Mouse (Mus musculus) intestine, postnatal 0 days (tissue): ENCODE measurements around the gene Prkar1b. TPM values are rescaled to one million over a fixed set of nuclear protein-coding genes. Genes with fewer than 3 reads are reported as not detected.

ENCODE experiments used
- ATAC-seq: fragments of 200-750 bp; cut with Nextera tagmentation; 2 replicates; pipeline ENCODE4 v1.8.0; 2017; ENCODE audit warnings: mild to moderate bottlenecking, moderate TSS enrichment, moderate library complexity
- H3K27ac ChIP-seq: fragments of 300-500 bp; sonication (generic); 2 replicates; pipeline ENCODE4 v1.5.1; 2014; ENCODE audit warnings: mild to moderate bottlenecking, low read depth, low read length, moderate library complexity
- H3K27me3 ChIP-seq: fragments of 300-500 bp; sonication (generic); replicated peaks from 2 replicates; pipeline ENCODE4 v1.6.1; 2014; ENCODE audit warnings: low read length, mixed read lengths; ENCODE audit not compliant: control insufficient read depth, insufficient read depth
- H3K36me3 ChIP-seq: fragments of 300-500 bp; sonication (generic); 2 replicates; pipeline ENCODE4 v1.6.1; 2014; ENCODE audit warnings: mild to moderate bottlenecking, moderate library complexity; ENCODE audit not compliant: control insufficient read depth, insufficient read depth
- H3K4me1 ChIP-seq: fragments of 300-500 bp; sonication (generic); replicated peaks from 2 replicates; pipeline ENCODE4 v1.6.1; 2014; ENCODE audit warnings: antibody characterized with exemption, low read length, mixed read lengths; ENCODE audit not compliant: control insufficient read depth, insufficient read depth
- H3K4me2 ChIP-seq: fragments of 300-500 bp; sonication (generic); replicated peaks from 2 replicates; pipeline ENCODE4 v1.6.1; 2014; ENCODE audit warnings: low read depth, mild to moderate bottlenecking, moderate library complexity
- H3K4me3 ChIP-seq: fragments of 300-500 bp; sonication (generic); 2 replicates; pipeline ENCODE4 v1.5.1; 2014; ENCODE audit warnings: low read depth, low read length
- H3K9ac ChIP-seq: fragments of 300-500 bp; sonication (generic); 2 replicates; pipeline ENCODE4 v1.6.1; 2014; ENCODE audit warnings: mild to moderate bottlenecking, low read depth, low read length
- H3K9me3 ChIP-seq: fragments of 300-500 bp; sonication (generic); 2 replicates; pipeline ENCODE4 v1.6.1; 2016; ENCODE audit warnings: mixed run types; ENCODE audit not compliant: control insufficient read depth
- CTCF ChIP-seq: sonication (generic); IDR thresholded peaks from 2 replicates; pipeline ENCODE4 v1.5.1; 2016; ENCODE audit warnings: low read depth, mild to moderate bottlenecking, control low read depth, antibody characterized with exemption, moderate library complexity
- WGBS: fragments of 180-500 bp; shearing (Covaris S2); extraction: QIAGEN DNeasy Blood & Tissue Kit; methylation state at CpG from one replicate; pipeline ENCODE4 v1.1.7; 2014; 5-methylcytosine and 5-hydroxymethylcytosine counted together
- polyA plus RNA-seq: library from polyadenylated mRNA; unstranded; fragments of >200 nt; fragmentation: Nextera tagmentation; extraction: Ambion mirVana; gene quantifications from 2 replicates; pipeline ENCODE4 v1.2.1, GENCODE M21; 2015

The Prkar1b gene
- polyA plus RNA-seq, 1 experiment from 2014 or later: 10.0 TPM

DNA sequence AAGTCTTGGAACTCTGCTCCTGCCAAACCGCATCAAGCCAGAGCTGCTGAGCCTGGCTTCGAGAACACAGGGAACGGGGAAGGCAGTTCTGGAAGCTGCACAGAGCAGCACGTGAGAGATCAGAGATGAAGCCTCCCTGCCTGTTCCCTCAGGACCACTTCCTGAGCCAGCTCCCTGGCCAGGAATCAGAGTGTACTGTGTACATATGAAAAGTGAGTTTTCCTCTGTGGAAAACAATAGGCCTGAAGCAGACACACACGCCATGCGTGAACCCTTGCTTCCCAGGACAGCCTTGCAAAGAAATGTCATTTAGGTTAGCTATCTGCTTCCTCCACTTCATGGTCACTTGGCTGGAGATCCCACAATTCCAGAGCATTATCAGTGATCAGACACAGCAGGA lies 48.0 kb downstream of the Prkar1b start:
- TF ChIP-seq CTCF: no peak
- 66% methylated on average over 6 of the region's 6 CpGs for WGBS
- H3K27ac ChIP-seq: no peak overlapping the region
- H3K27me3 ChIP-seq: no peaks in the 10 kb centered on the region
- no peak for ATAC-seq
- no peak overlapping the region for H3K9ac ChIP-seq
- H3K4me1 ChIP-seq: no peaks in the 10 kb centered on the region
- H3K4me3 ChIP-seq: no peak overlapping the region
- no peak overlapping the region for H3K4me2 ChIP-seq
- H3K36me3 ChIP-seq: no peaks in the 10 kb centered on the region; the same call in 1 of the 2 replicates
- H3K9me3 ChIP-seq: no peaks in the 10 kb centered on the region

DNA sequence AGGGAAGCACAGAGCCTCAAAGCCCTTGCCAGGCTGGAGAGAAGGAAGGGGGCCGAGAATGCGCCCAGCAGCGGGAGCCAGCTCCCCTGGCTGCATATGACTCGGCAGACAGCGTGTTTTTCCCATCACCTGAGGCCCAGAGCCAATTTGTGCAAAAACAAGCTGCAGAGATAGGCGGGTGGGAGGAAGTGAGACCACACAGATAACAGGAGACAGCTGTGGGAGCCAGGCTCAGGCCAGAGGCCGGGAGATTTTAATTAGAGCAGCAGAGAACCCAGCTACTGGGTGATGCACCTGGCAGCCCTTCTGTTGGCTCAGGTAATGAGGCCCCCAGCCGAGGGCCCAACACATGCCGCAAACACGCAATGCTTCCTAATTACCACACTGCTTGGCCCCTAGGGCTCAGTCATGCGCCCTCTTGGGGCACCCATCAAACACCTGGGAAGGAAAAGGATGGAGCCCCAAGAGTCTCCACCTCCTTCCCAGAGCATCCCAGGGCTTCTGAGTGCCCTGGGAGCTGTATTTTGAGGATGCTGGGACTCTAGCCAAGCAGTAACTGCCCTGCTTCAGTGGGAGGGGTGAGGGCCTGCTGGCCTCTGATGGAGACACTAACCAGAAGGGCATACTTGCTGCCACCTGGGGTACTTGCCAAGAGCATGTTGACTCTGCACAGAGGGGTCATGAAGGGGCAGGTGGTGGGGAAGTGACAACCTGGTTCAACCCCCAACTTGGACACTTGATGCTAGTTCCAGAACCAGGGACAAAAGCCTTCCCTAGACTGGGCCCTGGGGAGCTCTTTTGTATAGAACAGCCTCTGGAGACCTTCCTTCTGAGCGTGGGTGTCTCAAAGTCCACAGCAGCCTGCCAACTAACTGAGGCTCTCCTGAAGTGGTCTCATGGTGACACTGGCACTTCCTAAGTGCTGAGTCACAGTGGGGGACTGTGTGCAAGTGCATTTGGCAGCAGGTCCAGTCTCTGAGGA lies 50.5 kb downstream of the Prkar1b start:
- no peak overlapping the region for H3K9ac ChIP-seq
- 49% methylated on average over 12 of the region's 12 CpGs for WGBS
- no peak for ATAC-seq
- TF ChIP-seq CTCF: no peak
- H3K27me3 ChIP-seq: no peaks in the 10 kb centered on the region
- no peak overlapping the region for H3K4me2 ChIP-seq
- no peaks in the 10 kb centered on the region; the same call in 1 of the 2 replicates for H3K36me3 ChIP-seq
- no peaks in the 10 kb centered on the region for H3K4me1 ChIP-seq
- no peaks in the 10 kb centered on the region for H3K9me3 ChIP-seq
- H3K27ac ChIP-seq: no peak overlapping the region
- H3K4me3 ChIP-seq: no peak overlapping the region

DNA sequence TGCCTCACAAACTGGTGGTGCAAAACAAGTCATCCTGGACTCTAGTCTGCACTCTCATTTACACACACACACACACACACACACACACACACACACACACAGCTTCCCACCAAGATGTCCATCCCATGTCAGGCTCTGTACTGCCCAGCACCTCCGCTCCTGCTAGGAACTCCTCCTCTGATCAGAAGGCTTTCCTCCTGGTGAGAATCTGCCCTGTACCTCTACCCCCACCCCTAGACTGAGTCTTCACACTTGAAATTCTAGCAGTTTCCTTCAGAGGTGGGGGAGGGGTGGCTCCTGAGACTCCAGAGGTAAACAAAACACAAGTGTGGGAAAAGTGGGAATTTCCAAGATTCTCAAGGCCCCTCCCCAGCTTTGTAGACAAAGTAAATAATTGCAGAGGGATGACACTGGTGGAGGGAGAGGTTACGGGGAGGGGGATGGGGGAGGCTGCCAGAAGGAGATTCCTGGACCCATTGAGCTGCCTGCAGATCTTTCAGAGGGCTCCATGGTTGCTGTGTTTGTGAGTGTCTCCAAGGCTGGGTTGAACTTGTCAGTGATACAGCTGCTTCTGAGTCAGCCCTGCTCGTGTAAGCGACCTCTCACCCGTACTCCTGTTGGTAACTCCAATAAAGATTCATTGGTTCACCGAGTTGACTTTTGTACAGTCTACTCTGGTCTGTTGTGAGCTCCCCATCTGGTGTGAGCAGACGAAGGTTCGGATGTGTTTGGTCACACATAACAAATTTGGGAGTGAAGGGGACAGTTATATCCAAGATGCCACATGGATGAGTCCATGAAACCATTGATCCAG lies 54.3 kb downstream of the Prkar1b start:
- H3K4me1 ChIP-seq: no peaks in the 10 kb centered on the region
- WGBS: 65% methylated on average over 8 of the region's 8 CpGs
- ATAC-seq: 0 out of 2 replicates have a peak, but pooled peaks have one; percentile 25
- H3K36me3 ChIP-seq: no peaks in the 10 kb centered on the region
- no peaks in the 10 kb centered on the region for H3K9me3 ChIP-seq
- no peak overlapping the region for H3K9ac ChIP-seq
- no peak overlapping the region for H3K4me3 ChIP-seq
- H3K27ac ChIP-seq: no peak overlapping the region
- H3K27me3 ChIP-seq: no peaks in the 10 kb centered on the region
- no peak overlapping the region for H3K4me2 ChIP-seq
- TF ChIP-seq CTCF: no peak

DNA sequence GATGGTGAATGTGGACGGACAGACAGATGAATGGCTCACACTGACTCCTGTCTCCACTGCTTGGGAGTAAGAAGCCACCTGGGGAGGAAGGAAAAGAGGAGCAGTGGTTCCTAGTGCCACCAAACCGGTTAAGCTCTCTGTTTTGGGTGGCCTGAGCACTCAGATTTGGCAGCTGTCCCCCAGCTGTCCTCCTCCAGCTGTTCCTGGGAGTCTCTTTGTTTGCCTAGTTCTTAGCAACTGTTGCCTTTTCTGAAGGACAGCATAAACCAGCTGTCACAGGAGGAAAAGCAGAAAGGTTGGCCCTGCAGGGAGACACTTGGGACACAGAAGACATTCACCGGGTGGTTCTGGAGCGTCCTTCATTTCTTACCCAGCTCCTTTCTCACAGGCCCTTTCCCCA lies 56.3 kb downstream of the Prkar1b start:
- Histone ChIP-seq H3K27ac (no peak overlapping the region), H3K4me1 (no peaks in the 10 kb centered on the region), H3K27me3 (no peaks in the 10 kb centered on the region), H3K36me3 (no peaks in the 10 kb centered on the region), H3K4me3 (no peak overlapping the region), H3K4me2 (no peak overlapping the region), H3K9me3 (no peaks in the 10 kb centered on the region), H3K9ac (no peak overlapping the region)
- no peak for ATAC-seq
- TF ChIP-seq CTCF: no peak
- 43% methylated on average over 4 of the region's 4 CpGs for WGBS

DNA sequence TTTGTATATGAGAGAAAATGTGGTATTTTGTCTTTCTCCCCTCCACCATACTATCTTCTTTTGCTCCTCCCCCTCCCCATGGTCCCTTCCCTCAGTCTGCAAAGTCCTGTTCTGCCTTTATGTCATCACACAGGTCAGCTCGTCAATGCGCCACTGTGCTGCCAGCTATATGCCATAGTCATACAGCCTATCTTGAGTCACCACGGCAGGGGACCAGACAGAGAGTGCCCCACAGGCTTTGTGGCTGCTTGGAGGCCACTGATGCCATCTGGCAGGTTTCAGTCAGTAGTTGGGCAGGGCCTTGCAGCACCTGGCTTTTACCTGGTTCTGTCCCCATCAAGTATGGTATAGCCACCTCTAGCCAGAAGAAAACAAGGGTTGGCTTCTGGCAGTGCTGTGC lies 58.1 kb downstream of the Prkar1b start:
- WGBS: 92% methylated on average over 3 of the region's 3 CpGs
- H3K4me1 ChIP-seq: no peaks in the 10 kb centered on the region
- no peaks in the 10 kb centered on the region for H3K36me3 ChIP-seq
- H3K27me3 ChIP-seq: no peaks in the 10 kb centered on the region
- no peak overlapping the region for H3K27ac ChIP-seq
- ATAC-seq: no peak
- no peak overlapping the region for H3K4me2 ChIP-seq
- no peaks in the 10 kb centered on the region for H3K9me3 ChIP-seq
- H3K9ac ChIP-seq: no peak overlapping the region
- no peak for TF ChIP-seq CTCF
- H3K4me3 ChIP-seq: no peak overlapping the region

DNA sequence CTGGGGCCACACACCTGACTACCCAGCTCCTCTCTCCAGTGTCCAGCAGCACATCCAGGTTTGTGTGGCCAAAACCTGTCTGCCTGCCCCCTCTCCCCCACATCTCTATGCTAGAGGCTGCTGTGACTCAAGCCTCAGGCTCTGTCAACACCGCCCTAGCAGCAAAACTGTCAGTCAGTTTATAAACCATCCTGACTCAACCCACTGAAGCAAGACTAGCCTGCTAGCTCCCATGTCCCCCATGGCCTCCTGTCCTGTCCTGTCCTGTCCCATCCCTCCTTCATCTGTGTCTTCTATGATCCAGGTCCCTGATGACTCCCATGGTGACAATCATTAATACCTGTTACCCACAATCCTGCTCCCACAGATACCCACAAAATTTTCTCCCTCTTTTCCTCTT lies 59.6 kb downstream of the Prkar1b start:
- no peak for ATAC-seq
- no peak overlapping the region for H3K4me3 ChIP-seq
- H3K9me3 ChIP-seq: no peaks in the 10 kb centered on the region
- no peaks in the 10 kb centered on the region for H3K4me1 ChIP-seq
- H3K36me3 ChIP-seq: no peaks in the 10 kb centered on the region
- no peak overlapping the region for H3K27ac ChIP-seq
- H3K4me2 ChIP-seq: no peak overlapping the region
- 74% methylated on average over 1 of the region's 1 CpGs for WGBS
- no peaks in the 10 kb centered on the region for H3K27me3 ChIP-seq
- no peak for TF ChIP-seq CTCF
- no peak overlapping the region for H3K9ac ChIP-seq
